Comparison of ENCODE assay signal across 17 mouse cellular contexts in genomic region chr15:62698559-62698958, GRCm38 (mm10).
A peak's percentile ranks its signal among the peaks of the same experiment; 100 is the strongest.
DNase-seq lines count a peak whose midpoint lies in the region; ATAC-seq and TF ChIP-seq lines count a peak whose summit lies in the region.
"Had no signal": no experiment of that assay in that cellular context is flagged by ENCODE, and none has a peak within 500 bp of the region (broad histone marks: within the 10 kb centered on the region; RNA-seq: fewer than 3 reads in every experiment).

No protein-coding gene starts in this region.

- H3K4me2 ChIP-seq in heart, embryonic 12.5 days: no peak overlapping the region
- no peak overlapping the region for H3K4me2 ChIP-seq in liver, embryonic 12.5 days
- H3K4me2 ChIP-seq in intestine, postnatal 0 days (replicated peaks; ENCODE audit: low read depth): no peak overlapping the region
- H3K4me2 ChIP-seq: embryonic facial prominence, embryonic 12.5 days; limb, embryonic 15.5 days; neural tube, embryonic 13.5 days had no signal

- H3K4me1 ChIP-seq in heart, embryonic 12.5 days (replicated peaks): no peaks in the 10 kb centered on the region
- no peaks in the 10 kb centered on the region for H3K4me1 ChIP-seq in liver, embryonic 12.5 days
- no peaks in the 10 kb centered on the region for H3K4me1 ChIP-seq in intestine, postnatal 0 days (replicated peaks; ENCODE audit: control insufficient read depth, insufficient read depth, low read length)
- H3K4me1 ChIP-seq: embryonic facial prominence, embryonic 12.5 days; limb, embryonic 15.5 days; neural tube, embryonic 13.5 days had no signal

- H3K27ac ChIP-seq in heart, embryonic 12.5 days (ENCODE audit: poor library complexity, severe bottlenecking): no peak overlapping the region
- H3K27ac ChIP-seq in liver, embryonic 12.5 days: no peak overlapping the region
- no peak overlapping the region for H3K27ac ChIP-seq in intestine, postnatal 0 days (ENCODE audit: low read depth, low read length)
- H3K27ac ChIP-seq: embryonic facial prominence, embryonic 12.5 days; heart, adult 2 months; limb, embryonic 15.5 days; neural tube, embryonic 13.5 days had no signal

- DNase-seq in heart, adult 8-10 months (ENCODE audit: low spot score): peak; percentile 29
- peak; percentile 30 for DNase-seq in CD4-positive, CD25-positive, alpha-beta regulatory T cell, adult 2 months (ENCODE audit: low read depth, low spot score)
- DNase-seq in T-cell, adult 2 months (ENCODE audit: low spot score): peak; percentile 3
- DNase-seq in naive thymus-derived CD4-positive, alpha-beta T cell, adult 2 months (ENCODE audit: low read depth): peak; percentile 9
- DNase-seq in cerebellum, adult 8-10 months: no peak
- DNase-seq: cerebellum, adult 9-10 months; liver, postnatal 0 days; lung, postnatal 14 days; right cerebral cortex, postnatal 14 days; thymus, postnatal 4 days had no signal

- no peaks in the 10 kb centered on the region for H3K36me3 ChIP-seq in heart, embryonic 12.5 days
- no peaks in the 10 kb centered on the region for H3K36me3 ChIP-seq in liver, embryonic 12.5 days
- no peaks in the 10 kb centered on the region for H3K36me3 ChIP-seq in intestine, postnatal 0 days (ENCODE audit: control insufficient read depth, insufficient read depth)
- H3K36me3 ChIP-seq: embryonic facial prominence, embryonic 12.5 days; limb, embryonic 15.5 days; neural tube, embryonic 13.5 days had no signal

- no peaks in the 10 kb centered on the region for H3K27me3 ChIP-seq in heart, embryonic 12.5 days (replicated peaks)
- H3K27me3 ChIP-seq in liver, embryonic 12.5 days (replicated peaks): no peaks in the 10 kb centered on the region
- no peaks in the 10 kb centered on the region for H3K27me3 ChIP-seq in intestine, postnatal 0 days (replicated peaks; ENCODE audit: control insufficient read depth, insufficient read depth, low read length)
- H3K27me3 ChIP-seq: embryonic facial prominence, embryonic 12.5 days; limb, embryonic 15.5 days; neural tube, embryonic 13.5 days had no signal

- ATAC-seq in heart, embryonic 12.5 days (ENCODE audit: insufficient number of reproducible peaks, low FRiP score): no peak
- no peak for ATAC-seq in liver, embryonic 12.5 days
- no peak for ATAC-seq in intestine, postnatal 0 days
- ATAC-seq: liver, postnatal 0 days had no signal

- no peak overlapping the region for H3K4me3 ChIP-seq in heart, embryonic 12.5 days
- H3K4me3 ChIP-seq in liver, embryonic 12.5 days: no peak overlapping the region
- H3K4me3 ChIP-seq in intestine, postnatal 0 days (ENCODE audit: low read depth, low read length): no peak overlapping the region
- H3K4me3 ChIP-seq: embryonic facial prominence, embryonic 12.5 days; heart, adult 2 months; limb, embryonic 15.5 days; neural tube, embryonic 13.5 days had no signal

- no peak overlapping the region for H3K9ac ChIP-seq in heart, embryonic 12.5 days
- no peak overlapping the region for H3K9ac ChIP-seq in liver, embryonic 12.5 days
- H3K9ac ChIP-seq in intestine, postnatal 0 days (ENCODE audit: low read depth, low read length): no peak overlapping the region
- H3K9ac ChIP-seq: embryonic facial prominence, embryonic 12.5 days; limb, embryonic 15.5 days; liver, postnatal 0 days; neural tube, embryonic 13.5 days had no signal

- WGBS in heart, embryonic 12.5 days: 56% methylated on average over 1 of the region's 1 CpGs
- WGBS in liver, embryonic 12.5 days (ENCODE audit: insufficient replicate concordance): 46% methylated on average over 1 of the region's 1 CpGs
- 80% methylated on average over 1 of the region's 1 CpGs for WGBS in intestine, postnatal 0 days

- no peaks in the 10 kb centered on the region for H3K9me3 ChIP-seq in heart, embryonic 12.5 days (replicated peaks)
- no peaks in the 10 kb centered on the region for H3K9me3 ChIP-seq in liver, embryonic 12.5 days (replicated peaks)
- H3K9me3 ChIP-seq in intestine, postnatal 0 days (ENCODE audit: control insufficient read depth): no peaks in the 10 kb centered on the region
- H3K9me3 ChIP-seq: embryonic facial prominence, embryonic 12.5 days; limb, embryonic 15.5 days; neural tube, embryonic 13.5 days had no signal

- no peak for TF ChIP-seq CTCF in intestine, postnatal 0 days (IDR thresholded peaks at IDR 0.05; ENCODE audit: low read depth)
